Mouse (Mus musculus) intestine, embryonic 16.5 days (tissue): Measurements from ENCODE around the gene Mbd4. TPM values are rescaled to one million over a fixed set of nuclear protein-coding genes. Genes with fewer than 3 reads are reported as not detected.

Experiments used
- ATAC-seq: fragments of 200-750 bp; cut with Nextera tagmentation; 2 replicates; pipeline ENCODE4 v1.8.0; 2017; ENCODE audit warnings: moderate TSS enrichment, moderate library complexity
- H3K27ac ChIP-seq: fragments of 300-500 bp; sonication (generic); 2 replicates; pipeline ENCODE4 v1.5.1; 2014; ENCODE audit warnings: mild to moderate bottlenecking, low read length
- H3K27me3 ChIP-seq: fragments of 300-500 bp; sonication (generic); replicated peaks from 2 replicates; pipeline ENCODE4 v1.6.1; 2014; ENCODE audit warnings: low read length, control low read depth, mixed read lengths; ENCODE audit not compliant: control insufficient read depth, insufficient read depth
- H3K36me3 ChIP-seq: fragments of 300-500 bp; sonication (generic); 2 replicates; pipeline ENCODE4 v1.6.1; 2014; ENCODE audit warnings: low read length, control low read depth; ENCODE audit not compliant: control insufficient read depth, insufficient read depth
- H3K4me1 ChIP-seq: fragments of 300-500 bp; sonication (generic); 2 replicates; pipeline ENCODE4 v1.6.1; 2014; ENCODE audit warnings: low read length, control low read depth, mixed read lengths; ENCODE audit not compliant: control insufficient read depth, insufficient read depth
- H3K4me2 ChIP-seq: fragments of 300-500 bp; sonication (generic); 2 replicates; pipeline ENCODE4 v1.6.1; 2014; ENCODE audit warnings: low read depth, low read length, control low read depth
- H3K4me3 ChIP-seq: fragments of 300-500 bp; sonication (generic); 2 replicates; pipeline ENCODE4 v1.5.1; 2014; ENCODE audit warnings: mild to moderate bottlenecking, low read length
- H3K9ac ChIP-seq: fragments of 300-500 bp; sonication (generic); 2 replicates; pipeline ENCODE4 v1.6.1; 2014; ENCODE audit warnings: low read depth, low read length
- H3K9me3 ChIP-seq: fragments of 300-500 bp; sonication (generic); 2 replicates; pipeline ENCODE4 v1.6.1; 2016; ENCODE audit warnings: low read length, control low read depth; ENCODE audit not compliant: control insufficient read depth
- WGBS: fragments of 180-500 bp; shearing (Covaris S2); extraction: QIAGEN DNeasy Blood & Tissue Kit; methylation state at CpG from one replicate; pipeline ENCODE4 v1.1.7; 2014; 5-methylcytosine and 5-hydroxymethylcytosine counted together
- polyA plus RNA-seq: library from polyadenylated mRNA; unstranded; fragments of >200 nt; fragmentation: Nextera tagmentation; extraction: Ambion mirVana; gene quantifications from 2 replicates; pipeline ENCODE4 v1.2.1, GENCODE M21; 2015

The Mbd4 gene
- polyA plus RNA-seq = 10.0 and 12.2 TPM in 2 replicates

DNA sequence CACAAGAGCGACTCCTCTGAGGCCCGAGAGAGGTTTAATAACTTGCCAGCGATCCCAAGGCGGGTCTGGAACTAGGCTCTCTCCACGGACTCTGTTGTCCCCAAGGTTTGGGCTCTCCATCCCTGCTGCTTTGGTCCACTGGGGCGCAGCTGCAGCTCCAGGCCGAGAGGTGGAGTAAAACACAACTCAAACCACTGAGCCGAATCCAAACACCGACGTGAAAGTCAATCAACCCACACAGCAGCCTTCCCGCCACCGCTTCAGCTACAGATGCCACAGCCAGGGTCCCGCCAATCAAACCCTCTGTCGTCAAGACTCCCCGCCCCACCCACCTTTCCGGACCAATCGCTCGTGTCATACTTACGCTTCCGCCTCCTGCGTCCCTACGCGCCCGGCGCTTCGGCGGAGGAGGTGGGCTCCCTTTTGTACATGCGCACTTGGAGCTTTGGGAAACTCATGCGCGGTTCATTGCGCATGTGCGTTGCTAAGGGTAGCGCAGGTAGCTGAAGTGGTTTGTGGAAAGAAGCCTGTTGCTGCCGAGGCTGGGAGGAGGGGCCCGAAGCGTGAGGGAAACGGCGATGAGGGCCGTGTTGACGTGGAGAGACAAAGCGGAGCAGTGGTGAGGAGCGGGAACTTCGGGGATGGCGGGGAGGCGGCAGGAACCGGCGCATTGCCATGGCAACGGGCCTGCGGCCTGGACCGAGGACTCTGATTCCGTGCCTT is at the start of gene Mbd4, which contains the start of gene Ift122:
TSS of gene Mbd4 (minus strand) at position 281 of the 723 bp plus-strand sequence.
TSS of gene Ift122 (plus strand) at position 380 of the 723 bp plus-strand sequence.
- peak; percentile 99 for ATAC-seq
- Histone ChIP-seq H3K4me1 (0 out of 2 replicates have a peak, but pooled peaks cover 8% of the 10 kb centered on the region), H3K9ac (peak within 1 kb of the TSS; percentile 73), H3K4me2 (peak within 1 kb of the TSS; percentile 74), H3K27ac (peak within 1 kb of the TSS; percentile 78), H3K4me3 (peak within 1 kb of the TSS; percentile 61), H3K27me3 (no peaks in the 10 kb centered on the region), H3K36me3 (peaks cover 6% of the 10 kb centered on the region; the same call in 1 of the 2 replicates), H3K9me3 (no peaks in the 10 kb centered on the region)
- WGBS = under 1% methylated on average over 51 of the region's 51 CpGs

GRCm38 (mm10) chr6:115902545-115902944 is 49.4 kb upstream of the Mbd4 start:
- H3K27me3 ChIP-seq = no peaks in the 10 kb centered on the region
- H3K4me3 ChIP-seq = no peak overlapping the region
- H3K9me3 ChIP-seq = no peaks in the 10 kb centered on the region
- 0 out of 2 replicates have a peak, but pooled peaks cover 3% of the 10 kb centered on the region for H3K4me1 ChIP-seq
- no peak overlapping the region for H3K27ac ChIP-seq
- 79% methylated on average over 3 of the region's 3 CpGs for WGBS
- H3K9ac ChIP-seq = no peak overlapping the region
- no peak for ATAC-seq
- no peak overlapping the region for H3K4me2 ChIP-seq
- H3K36me3 ChIP-seq = no peaks in the 10 kb centered on the region

DNA sequence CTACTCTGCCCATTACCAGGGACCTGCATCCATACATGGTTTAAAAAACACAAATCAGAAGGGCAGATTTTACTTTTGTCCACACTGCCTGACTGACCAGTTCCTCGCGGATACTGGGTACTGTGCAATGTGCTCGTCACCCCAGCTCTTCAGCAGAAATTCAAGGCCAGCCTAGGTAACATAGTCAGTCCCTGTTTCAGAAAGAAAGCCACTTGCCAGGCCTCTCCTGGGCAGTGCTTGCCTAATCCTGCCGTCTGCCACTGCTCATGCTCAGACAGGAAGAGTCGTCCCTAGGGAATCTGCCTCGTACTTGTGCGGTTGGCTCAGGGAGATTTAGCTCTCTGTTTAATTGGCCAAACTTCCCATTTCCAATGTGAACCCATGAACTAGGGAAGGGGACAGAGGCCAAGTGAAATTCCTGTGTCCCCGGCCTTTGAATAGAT is 48.3 kb upstream of the Mbd4 start:
- Histone ChIP-seq H3K27me3 (no peaks in the 10 kb centered on the region), H3K9ac (no peak overlapping the region), H3K9me3 (no peaks in the 10 kb centered on the region), H3K4me1 (0 out of 2 replicates have a peak, but pooled peaks cover 3% of the 10 kb centered on the region), H3K4me3 (no peak overlapping the region), H3K4me2 (no peak overlapping the region), H3K27ac (0 out of 2 replicates have a peak overlapping the region, but pooled peaks have one; percentile 33), H3K36me3 (no peaks in the 10 kb centered on the region)
- ATAC-seq = 0 out of 2 replicates have a peak, but pooled peaks have one; percentile 38
- WGBS = 77% methylated on average over 8 of the region's 8 CpGs

- no peak overlapping the region for H3K9ac ChIP-seq
- H3K9me3 ChIP-seq = no peaks in the 10 kb centered on the region
- H3K36me3 ChIP-seq = no peaks in the 10 kb centered on the region
- 21% methylated on average over 3 of the region's 3 CpGs for WGBS
- no peaks in the 10 kb centered on the region for H3K27me3 ChIP-seq
- no peak overlapping the region for H3K27ac ChIP-seq
- ATAC-seq = peak; percentile 83
- H3K4me1 ChIP-seq = 0 out of 2 replicates have a peak, but pooled peaks cover 3% of the 10 kb centered on the region
- no peak overlapping the region for H3K4me3 ChIP-seq
- H3K4me2 ChIP-seq = no peak overlapping the region
Observed at GRCm38 (mm10) chr6:115901062-115901461, 47.9 kb upstream of the Mbd4 start.

GRCm38 (mm10) chr6:115897926-115898520 is 44.9 kb upstream of the Mbd4 start:
- Histone ChIP-seq H3K4me1 (0 out of 2 replicates have a peak, but pooled peaks cover 3% of the 10 kb centered on the region), H3K4me2 (no peak overlapping the region), H3K27ac (no peak overlapping the region), H3K9me3 (no peaks in the 10 kb centered on the region), H3K4me3 (no peak overlapping the region), H3K9ac (no peak overlapping the region), H3K27me3 (no peaks in the 10 kb centered on the region), H3K36me3 (no peaks in the 10 kb centered on the region)
- 81% methylated on average over 7 of the region's 7 CpGs for WGBS
- ATAC-seq = no peak

GRCm38 (mm10) chr6:115897117-115897516 is 43.9 kb upstream of the Mbd4 start:
- ATAC-seq = no peak
- 73% methylated on average over 4 of the region's 4 CpGs for WGBS
- Histone ChIP-seq H3K9ac (no peak overlapping the region), H3K4me1 (0 out of 2 replicates have a peak, but pooled peaks cover 3% of the 10 kb centered on the region), H3K4me3 (no peak overlapping the region), H3K36me3 (no peaks in the 10 kb centered on the region), H3K4me2 (no peak overlapping the region), H3K27ac (no peak overlapping the region), H3K9me3 (no peaks in the 10 kb centered on the region), H3K27me3 (no peaks in the 10 kb centered on the region)

DNA sequence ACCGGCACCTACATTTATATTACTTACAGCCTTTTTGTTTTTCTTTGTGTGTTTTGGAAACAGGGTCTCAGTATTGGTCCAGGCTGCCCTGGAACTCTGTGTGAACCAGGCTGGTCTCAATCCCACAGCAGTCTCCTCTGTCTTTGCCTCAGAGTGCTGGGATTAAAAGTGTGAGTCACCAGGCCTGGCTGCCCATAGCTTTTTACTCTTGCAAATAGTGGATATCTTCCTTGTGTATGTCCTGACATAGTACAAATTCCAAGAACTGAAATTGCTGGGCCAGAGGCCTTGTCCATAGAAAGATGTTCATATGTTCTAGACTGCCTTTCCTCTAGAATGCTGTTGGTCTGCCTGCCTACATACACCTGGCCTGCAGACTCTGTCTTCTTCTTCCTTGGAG is 43.2 kb upstream of the Mbd4 start:
- ATAC-seq = no peak
- no peak overlapping the region for H3K4me2 ChIP-seq
- H3K4me3 ChIP-seq = no peak overlapping the region
- no peaks in the 10 kb centered on the region for H3K27me3 ChIP-seq
- H3K4me1 ChIP-seq = peaks cover 7% of the 10 kb centered on the region
- H3K9me3 ChIP-seq = no peaks in the 10 kb centered on the region
- no peaks in the 10 kb centered on the region for H3K36me3 ChIP-seq
- no peak overlapping the region for H3K9ac ChIP-seq
- H3K27ac ChIP-seq = no peak overlapping the region
- 78% methylated on average over 1 of the region's 1 CpGs for WGBS

DNA sequence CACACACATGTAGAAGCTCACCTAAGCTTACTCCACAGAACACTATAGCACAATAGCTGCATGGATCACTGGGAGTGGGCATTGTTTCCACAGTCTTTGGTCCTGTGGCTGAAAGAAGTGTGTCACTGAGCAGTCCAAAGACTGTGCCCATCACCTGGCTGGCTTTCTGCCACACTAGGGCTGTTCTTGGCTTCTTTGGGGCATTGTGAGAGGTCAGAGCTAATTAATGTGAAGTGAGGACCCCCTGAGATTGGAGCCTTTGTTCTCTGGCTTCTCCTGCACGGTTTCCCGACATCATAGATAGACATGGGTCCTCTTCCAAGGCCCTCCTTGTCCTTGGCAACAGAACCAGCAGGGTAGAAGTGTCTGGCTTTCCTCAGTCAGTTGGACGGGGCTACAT is 39.2 kb upstream of the Mbd4 start:
- H3K9ac ChIP-seq = no peak overlapping the region
- H3K27me3 ChIP-seq = no peaks in the 10 kb centered on the region
- H3K27ac ChIP-seq = peak overlapping the region; percentile 50; the same call in 1 of the 2 replicates
- 73% methylated on average over 3 of the region's 3 CpGs for WGBS
- H3K4me3 ChIP-seq = no peak overlapping the region
- H3K9me3 ChIP-seq = no peaks in the 10 kb centered on the region
- H3K4me1 ChIP-seq = peaks cover 7% of the 10 kb centered on the region
- H3K36me3 ChIP-seq = peaks cover 3% of the 10 kb centered on the region; the same call in 1 of the 2 replicates
- ATAC-seq = no peak
- no peak overlapping the region for H3K4me2 ChIP-seq

GRCm38 (mm10) chr6:115891497-115892061 is 38.4 kb upstream of the Mbd4 start:
- Histone ChIP-seq H3K4me1 (peaks cover 11% of the 10 kb centered on the region), H3K9ac (peak overlapping the region; percentile 16; the same call in 1 of the 2 replicates), H3K4me3 (no peak overlapping the region), H3K4me2 (no peak overlapping the region), H3K9me3 (no peaks in the 10 kb centered on the region), H3K36me3 (peaks cover 3% of the 10 kb centered on the region; the same call in 1 of the 2 replicates), H3K27ac (peak overlapping the region; percentile 50), H3K27me3 (no peaks in the 10 kb centered on the region)
- peak; percentile 57 for ATAC-seq
- 49% methylated on average over 8 of the region's 8 CpGs for WGBS
